Mouse (Mus musculus) adrenal gland, adult 8-10 months (tissue): ENCODE measurements around the gene Srcin1. TPM values are rescaled to one million over a fixed set of nuclear protein-coding genes. Genes with fewer than 3 reads are reported as not detected.

Source experiments
- DNase-seq: peaks from one replicate; pipeline ENCODE4 v3.0.0; 2022
- total RNA-seq, 4 experiments: library from RNA; stranded (reverse); gene quantifications; 2 replicates each; pipeline ENCODE4 v1.2.4; 2022

Srcin1 gene
- total RNA-seq, 4 experiments from 2014 or later, result 10.7 to 37.6 (median 19.9) TPM

DNA sequence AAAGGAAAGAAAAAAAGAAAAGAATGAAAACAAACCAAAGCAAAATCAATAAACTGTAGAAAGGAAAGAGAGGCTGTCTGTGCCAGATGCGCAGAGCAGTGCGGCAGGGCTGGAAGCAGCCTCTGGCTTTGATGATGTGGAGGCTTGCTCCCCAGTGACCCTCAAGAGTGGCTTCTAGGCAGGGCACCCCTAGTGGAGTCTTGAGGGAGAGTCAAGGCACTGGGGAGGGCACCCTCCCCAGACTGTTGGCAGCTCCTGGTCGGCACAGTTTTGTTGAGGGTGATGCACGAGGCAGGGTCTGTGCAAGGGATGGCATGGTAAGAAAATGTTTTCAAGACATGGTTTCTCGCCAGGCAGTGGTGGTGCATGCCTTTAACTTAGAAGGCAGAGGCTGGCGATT lies 113.4 kb downstream of the Srcin1 start:
- no peak for DNase-seq

DNA sequence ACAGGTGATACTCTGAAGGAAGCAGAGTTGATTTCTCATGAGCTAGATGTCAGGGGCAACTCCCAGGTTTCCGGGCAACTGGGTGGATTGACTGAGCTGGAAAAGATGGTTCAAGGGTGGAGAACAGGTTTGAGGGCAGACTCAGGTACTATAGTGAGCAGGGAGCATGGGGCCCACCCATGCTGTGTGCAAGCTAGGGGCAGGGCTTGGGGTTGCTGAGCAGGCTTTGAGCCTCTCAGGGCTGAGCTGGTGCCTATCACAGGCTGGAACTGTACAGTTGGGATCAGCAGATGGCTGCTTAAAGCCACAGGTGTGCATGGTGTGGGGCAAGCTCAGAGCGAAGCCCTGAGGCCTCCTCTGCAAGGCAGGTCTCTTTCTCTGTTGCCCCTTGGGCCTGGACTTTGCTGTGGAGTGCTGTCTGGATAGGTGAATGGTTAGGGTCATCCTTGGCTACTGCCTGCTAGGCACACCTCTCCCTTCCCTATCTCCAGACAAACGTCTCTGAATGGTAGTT lies 114.6 kb downstream of the Srcin1 start:
- DNase-seq, result no peak

Other genes starting within 250 kb of the Srcin1 start
- gene Gpr179, start 224.1 kb downstream of the Srcin1 start, total RNA-seq, result 1 to 10 TPM in 3 of 4 experiments, under 1 TPM in 1; 0.96 to 6.4 (median 4.0) TPM
- 10 to 100 TPM; 22.2 to 28.3 (median 24.9) TPM for gene Socs7, start 213.6 kb downstream of the Srcin1 start, total RNA-seq
- gene Arhgap23, start 160.7 kb downstream of the Srcin1 start, total RNA-seq, result 10 to 100 TPM; 23.3 to 36.4 (median 31.8) TPM
- gene 4933428G20Rik, start 75.8 kb downstream of the Srcin1 start, total RNA-seq, result under 1 TPM in 3 of 4 experiments, not detected in 1; 0.35 to 0.80 (median 0.45) TPM
- 1 to 10 TPM; 2.1 to 5.4 (median 4.0) TPM for gene Epop, start 53.5 kb upstream of the Srcin1 start, total RNA-seq
- 10 to 100 TPM; 53.1 to 99.4 (median 71.8) TPM for gene Mllt6, start 87.2 kb upstream of the Srcin1 start, total RNA-seq
- 100 to 1,000 TPM; 153 to 194 (median 169) TPM for gene Cisd3, start 109.6 kb upstream of the Srcin1 start, total RNA-seq
- 10 to 100 TPM; 22.2 to 48.5 (median 32.1) TPM for gene Pcgf2, start 124.3 kb upstream of the Srcin1 start, total RNA-seq
- 100 to 1,000 TPM; 197 to 238 (median 210) TPM for gene Psmb3, start 127.2 kb upstream of the Srcin1 start, total RNA-seq
- gene Pip4k2b, start 168.5 kb upstream of the Srcin1 start, total RNA-seq, result 10 to 100 TPM; 25.5 to 35.1 (median 32.2) TPM
- 10 to 100 TPM; 22.2 to 26.6 (median 23.1) TPM for gene Cwc25, start 190.4 kb upstream of the Srcin1 start, total RNA-seq
- gene 1700001P01Rik, start 199.7 kb upstream of the Srcin1 start, total RNA-seq, result under 1 TPM in 3 of 4 experiments, not detected in 1; 0.49 to 0.67 (median 0.62) TPM
- 100 to 1,000 TPM; 753 to 943 (median 843) TPM for gene Rpl23, start 206.3 kb upstream of the Srcin1 start, total RNA-seq
- gene Lasp1, start 222.8 kb upstream of the Srcin1 start, total RNA-seq, result 100 to 1,000 TPM; 131 to 177 (median 143) TPM